Mouse (Mus musculus) midbrain, embryonic 12.5 days (tissue): ENCODE data around the gene Mrps21. TPM values are rescaled to one million over a fixed set of nuclear protein-coding genes. Genes with fewer than 3 reads are reported as not detected.
"Not testable (repeated sequence)": the region's sequence is repeated elsewhere in the genome, so short reads cannot be mapped to it uniquely, and the experiment has no call there.

Experiments used
- ATAC-seq: fragments of 200-750 bp; cut with Nextera tagmentation; 2 replicates; pipeline ENCODE4 v1.8.0; 2017; ENCODE audit warnings: low read depth, moderate TSS enrichment, moderate library complexity; ENCODE audit not compliant: low FRiP score
- H3K27ac ChIP-seq: fragments of 300-500 bp; sonication (generic); replicated peaks from 2 replicates; pipeline ENCODE4 v1.5.1; 2016; ENCODE audit warnings: mild to moderate bottlenecking
- H3K27me3 ChIP-seq: fragments of 300-500 bp; sonication (generic); 2 replicates; pipeline ENCODE4 v1.6.1; 2016; ENCODE audit warnings: mild to moderate bottlenecking
- H3K36me3 ChIP-seq: fragments of 300-500 bp; sonication (generic); 2 replicates; pipeline ENCODE4 v1.6.1; 2016
- H3K4me1 ChIP-seq: fragments of 300-500 bp; sonication (generic); 2 replicates; pipeline ENCODE4 v1.6.1; 2016
- H3K4me2 ChIP-seq: fragments of 300-500 bp; sonication (generic); replicated peaks from 2 replicates; pipeline ENCODE4 v1.6.1; 2016; ENCODE audit warnings: mild to moderate bottlenecking, moderate library complexity
- H3K4me3 ChIP-seq: fragments of 300-500 bp; sonication (generic); 2 replicates; pipeline ENCODE4 v1.5.1; 2016; ENCODE audit warnings: mild to moderate bottlenecking
- H3K9ac ChIP-seq: fragments of 300-500 bp; sonication (generic); replicated peaks from 2 replicates; pipeline ENCODE4 v1.6.1; 2016; ENCODE audit warnings: mild to moderate bottlenecking, moderate library complexity
- H3K9me3 ChIP-seq: fragments of 300-500 bp; sonication (generic); 2 replicates; pipeline ENCODE4 v1.6.1; 2016; ENCODE audit warnings: mild to moderate bottlenecking
- WGBS: fragments of 180-500 bp; shearing (Covaris S2); methylation state at CpG from one replicate; pipeline ENCODE4 v1.1.7; 2016; 5-methylcytosine and 5-hydroxymethylcytosine counted together
- polyA plus RNA-seq: library from polyadenylated mRNA; unstranded; fragments of >200 nt; fragmentation: Nextera tagmentation; extraction: Ambion mirVana; gene quantifications from 2 replicates; pipeline ENCODE4 v1.2.1, GENCODE M21; 2016

The Mrps21 gene
- 341 and 343 TPM in 2 replicates for polyA plus RNA-seq

DNA sequence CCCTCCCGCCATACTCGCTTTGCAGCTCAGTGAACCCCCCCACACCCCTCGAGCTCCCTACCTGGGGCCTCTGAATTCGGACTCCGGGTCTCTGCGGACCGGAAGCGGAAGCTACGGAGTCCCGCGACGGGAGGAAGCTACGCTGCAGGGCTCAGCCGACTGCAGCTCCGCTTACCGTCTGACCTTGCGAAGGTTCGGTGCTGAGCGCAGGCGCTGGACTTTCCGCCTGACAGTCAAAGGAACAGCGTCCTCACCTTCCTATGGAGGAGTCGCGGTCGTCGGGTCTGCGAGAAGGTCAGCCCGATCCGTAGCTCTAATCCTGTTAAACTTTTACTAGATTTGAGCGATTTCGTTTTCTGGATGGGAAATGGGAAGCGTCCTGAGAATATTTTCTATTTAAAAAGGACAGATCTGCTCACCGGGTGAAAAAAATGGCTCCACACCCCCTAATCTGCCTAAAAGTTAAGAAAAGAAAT, at the start of gene Mrps21:
Mrps21 (minus strand) TSS at position 128 of the 476 bp plus-strand sequence.
- peak within 1 kb of the TSS; percentile 71 for H3K4me2 ChIP-seq
- H3K27ac ChIP-seq = peak within 1 kb of the TSS; percentile 82

DNA sequence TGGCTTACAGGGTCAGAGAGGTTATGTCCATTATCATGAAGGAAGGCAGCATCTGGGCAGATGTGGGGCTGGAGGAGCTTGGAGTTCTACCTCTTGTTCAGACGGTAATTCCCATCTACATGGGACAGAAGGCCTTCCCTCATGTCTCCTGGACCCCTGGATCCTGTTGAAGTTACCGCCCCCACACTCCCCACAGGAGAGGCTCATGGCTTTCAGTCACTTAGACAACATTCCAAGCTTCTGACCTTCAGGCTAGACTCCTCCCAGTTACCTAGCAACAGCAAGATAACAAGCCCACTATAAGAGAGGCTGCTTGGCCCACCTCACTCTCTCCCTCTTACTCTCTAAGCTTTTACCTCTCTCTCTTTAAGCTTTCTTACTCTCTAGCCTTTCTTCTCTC, 49.2 kb upstream of the Mrps21 start:
- H3K9ac ChIP-seq, H3K27ac ChIP-seq, H3K27me3 ChIP-seq, H3K4me3 ChIP-seq, H3K9me3 ChIP-seq, H3K4me2 ChIP-seq, H3K4me1 ChIP-seq, H3K36me3 ChIP-seq, ATAC-seq: not testable (repeated sequence)
- 67% methylated on average over 2 of the region's 2 CpGs for WGBS

More for the DNA sequence above, at the start of gene Mrps21:
- Histone ChIP-seq H3K36me3 (peaks cover 28% of the 10 kb centered on the region), H3K9ac (peak within 1 kb of the TSS; percentile 79), H3K27me3 (no peaks in the 10 kb centered on the region), H3K4me1 (peaks cover 16% of the 10 kb centered on the region), H3K9me3 (no peaks in the 10 kb centered on the region), H3K4me3 (peak within 1 kb of the TSS; percentile 62)
- under 1% methylated on average over 33 of the region's 33 CpGs for WGBS
- ATAC-seq = peak; percentile 93

GRCm38 (mm10) chr3:95916760-95917159, 45.4 kb upstream of the Mrps21 start:
- Histone ChIP-seq H3K27me3 (peaks cover 3% of the 10 kb centered on the region; the same call in 1 of the 2 replicates), H3K4me2 (no peak overlapping the region), H3K36me3 (no peaks in the 10 kb centered on the region), H3K9ac (no peak overlapping the region), H3K4me1 (no peaks in the 10 kb centered on the region), H3K9me3 (no peaks in the 10 kb centered on the region), H3K27ac (no peak overlapping the region), H3K4me3 (no peak overlapping the region)
- no peak for ATAC-seq
- 82% methylated on average over 7 of the region's 7 CpGs for WGBS

- no peak overlapping the region for H3K4me2 ChIP-seq
- H3K4me1 ChIP-seq = no peaks in the 10 kb centered on the region
- no peak overlapping the region for H3K9ac ChIP-seq
- H3K4me3 ChIP-seq = no peak overlapping the region
- no peak for ATAC-seq
- H3K27me3 ChIP-seq = peaks cover 3% of the 10 kb centered on the region; the same call in 1 of the 2 replicates
- H3K9me3 ChIP-seq = no peaks in the 10 kb centered on the region
- no peak overlapping the region for H3K27ac ChIP-seq
- H3K36me3 ChIP-seq = no peaks in the 10 kb centered on the region
- 91% methylated on average over 4 of the region's 4 CpGs for WGBS
Observed at GRCm38 (mm10) chr3:95914706-95915105, 43.4 kb upstream of the Mrps21 start.

GRCm38 (mm10) chr3:95907613-95908012, 36.3 kb upstream of the Mrps21 start:
- H3K27me3 ChIP-seq = peaks cover 24% of the 10 kb centered on the region
- no peak overlapping the region for H3K4me2 ChIP-seq
- WGBS = 55% methylated on average over 4 of the region's 4 CpGs
- H3K4me3 ChIP-seq = no peak overlapping the region
- no peak overlapping the region for H3K9ac ChIP-seq
- peaks cover 38% of the 10 kb centered on the region for H3K4me1 ChIP-seq
- H3K27ac ChIP-seq = no peak overlapping the region
- H3K36me3 ChIP-seq = no peaks in the 10 kb centered on the region
- H3K9me3 ChIP-seq = no peaks in the 10 kb centered on the region
- ATAC-seq = no peak

DNA sequence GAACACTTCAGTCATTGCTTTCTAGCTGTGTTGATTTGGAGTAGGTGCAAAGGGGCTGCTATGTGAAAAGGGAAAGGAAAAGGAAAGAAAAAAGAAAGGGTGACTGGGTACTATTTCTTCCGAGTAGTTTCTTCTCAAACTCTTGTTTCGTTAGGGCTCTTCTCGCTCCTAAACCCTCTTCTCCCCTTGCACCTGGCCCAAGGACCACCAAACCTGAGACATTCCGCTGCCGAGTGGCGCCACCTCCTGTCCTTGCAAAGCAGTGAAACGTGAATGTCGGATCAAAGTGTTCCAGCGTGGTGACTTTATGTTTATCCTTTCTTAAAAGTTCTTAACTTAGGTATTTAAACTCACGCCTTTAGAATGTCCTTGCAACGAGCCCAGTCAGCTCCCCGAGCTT, 35.5 kb upstream of the Mrps21 start:
- no peaks in the 10 kb centered on the region for H3K36me3 ChIP-seq
- peak overlapping the region; percentile 35; the same call in 1 of the 2 replicates for H3K4me3 ChIP-seq
- no peak for ATAC-seq
- H3K4me2 ChIP-seq = peak overlapping the region; percentile 70
- peaks cover 27% of the 10 kb centered on the region for H3K27me3 ChIP-seq
- H3K27ac ChIP-seq = no peak overlapping the region
- 0% methylated on average over 12 of the region's 12 CpGs for WGBS
- peaks cover 44% of the 10 kb centered on the region for H3K4me1 ChIP-seq
- H3K9ac ChIP-seq = no peak overlapping the region; the same call in 1 of the 2 replicates
- H3K9me3 ChIP-seq = no peaks in the 10 kb centered on the region

DNA sequence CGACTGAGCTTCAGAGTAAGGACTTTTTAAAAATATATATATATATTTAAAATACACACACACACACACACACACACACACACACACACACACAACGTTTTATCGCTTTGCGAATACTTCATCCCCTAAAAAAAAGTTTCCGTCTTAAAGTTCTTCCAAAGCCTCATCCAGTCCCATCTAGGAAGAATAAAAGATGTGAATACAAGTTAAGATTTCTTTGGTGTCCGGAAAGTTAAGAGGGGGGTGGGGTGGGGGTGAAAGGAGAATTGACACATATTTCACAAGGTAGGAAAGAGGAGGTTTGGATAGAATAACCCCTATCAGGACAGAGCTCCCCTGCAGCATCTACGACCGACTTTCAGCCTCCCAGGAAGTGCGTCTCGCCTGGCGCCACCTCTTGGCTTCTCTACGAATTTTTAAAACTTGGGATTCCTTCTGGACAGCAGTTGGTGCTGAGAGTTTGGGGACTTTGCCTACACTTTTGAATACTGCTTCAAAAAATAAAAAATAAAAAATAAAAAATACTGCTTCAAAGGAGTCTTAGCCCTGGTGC, 34.7 kb upstream of the Mrps21 start:
- peaks cover 45% of the 10 kb centered on the region for H3K4me1 ChIP-seq
- 4% methylated on average over 12 of the region's 12 CpGs for WGBS

GRCm38 (mm10) chr3:95905146-95905939, 34.0 kb upstream of the Mrps21 start:
- peak overlapping the region; percentile 70 for H3K4me2 ChIP-seq
- H3K27ac ChIP-seq = peak overlapping the region; percentile 30; the same call in 1 of the 2 replicates
- H3K4me1 ChIP-seq = peaks cover 45% of the 10 kb centered on the region

More for the DNA sequence above, 34.7 kb upstream of the Mrps21 start:
- no peaks in the 10 kb centered on the region for H3K9me3 ChIP-seq
- H3K36me3 ChIP-seq = no peaks in the 10 kb centered on the region
- H3K4me2 ChIP-seq = peak overlapping the region; percentile 70
- peaks cover 27% of the 10 kb centered on the region for H3K27me3 ChIP-seq
- H3K4me3 ChIP-seq = peak overlapping the region; percentile 35
- peak overlapping the region; percentile 30; the same call in 1 of the 2 replicates for H3K27ac ChIP-seq
- H3K9ac ChIP-seq = peak overlapping the region; percentile 32; the same call in 1 of the 2 replicates
- no peak for ATAC-seq

DNA sequence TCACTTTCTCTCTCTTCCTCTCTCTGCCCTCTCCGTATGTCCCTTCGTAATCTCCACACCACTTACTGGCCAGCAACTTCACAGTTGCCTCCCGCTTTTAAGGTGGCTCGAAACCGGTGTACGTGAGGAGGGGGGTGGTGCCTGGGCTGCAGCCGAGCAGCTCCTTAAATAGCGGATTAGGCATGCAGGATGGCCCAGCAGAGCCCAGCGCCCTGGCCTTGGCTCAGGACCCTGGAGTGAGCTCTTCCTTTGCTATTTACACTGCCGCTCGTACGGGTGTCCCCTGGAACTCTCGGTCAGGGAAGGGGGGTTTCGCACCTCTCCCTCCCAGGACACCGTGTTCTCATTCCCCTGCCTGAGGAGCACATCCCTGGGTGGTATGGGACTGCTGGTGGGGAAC, 33.2 kb upstream of the Mrps21 start, which contains the start of gene Car14:
Car14 (minus strand) TSS at position 124 of the 400 bp plus-strand sequence.
- peak within 1 kb of the TSS; percentile 35 for H3K4me3 ChIP-seq
- 2% methylated on average over 15 of the region's 15 CpGs for WGBS
- peak; percentile 65 for ATAC-seq
- no peaks in the 10 kb centered on the region for H3K9me3 ChIP-seq
- H3K4me2 ChIP-seq = peak within 1 kb of the TSS; percentile 70
- H3K9ac ChIP-seq = peak within 1 kb of the TSS; percentile 58
- H3K36me3 ChIP-seq = no peaks in the 10 kb centered on the region
- peak within 1 kb of the TSS; percentile 30 for H3K27ac ChIP-seq
- H3K4me1 ChIP-seq = peaks cover 45% of the 10 kb centered on the region
- peaks cover 27% of the 10 kb centered on the region for H3K27me3 ChIP-seq

More at GRCm38 (mm10) chr3:95905146-95905939, 34.0 kb upstream of the Mrps21 start:
- Histone ChIP-seq H3K9me3 (no peaks in the 10 kb centered on the region), H3K4me3 (peak overlapping the region; percentile 35), H3K9ac (peak overlapping the region; percentile 32), H3K27me3 (peaks cover 27% of the 10 kb centered on the region), H3K36me3 (no peaks in the 10 kb centered on the region)
- under 1% methylated on average over 18 of the region's 18 CpGs for WGBS
- ATAC-seq = peak; percentile 78

- H3K27ac ChIP-seq = peak overlapping the region; percentile 30; the same call in 1 of the 2 replicates
- H3K9ac ChIP-seq = peak overlapping the region; percentile 58
- H3K4me1 ChIP-seq = peaks cover 45% of the 10 kb centered on the region
- peaks cover 27% of the 10 kb centered on the region for H3K27me3 ChIP-seq
- under 1% methylated on average over 15 of the region's 15 CpGs for WGBS
- no peak for ATAC-seq
- H3K36me3 ChIP-seq = no peaks in the 10 kb centered on the region
- H3K9me3 ChIP-seq = no peaks in the 10 kb centered on the region
- peak overlapping the region; percentile 35 for H3K4me3 ChIP-seq
- peak overlapping the region; percentile 70 for H3K4me2 ChIP-seq
Observed at GRCm38 (mm10) chr3:95903753-95904502, 32.6 kb upstream of the Mrps21 start.

GRCm38 (mm10) chr3:95902643-95903042, 31.3 kb upstream of the Mrps21 start:
- no peak overlapping the region for H3K27ac ChIP-seq
- H3K9me3 ChIP-seq = no peaks in the 10 kb centered on the region
- 36% methylated on average over 6 of the region's 6 CpGs for WGBS
- no peak overlapping the region for H3K9ac ChIP-seq
- peaks cover 3% of the 10 kb centered on the region; the same call in 1 of the 2 replicates for H3K36me3 ChIP-seq
- H3K27me3 ChIP-seq = peaks cover 22% of the 10 kb centered on the region
- peaks cover 45% of the 10 kb centered on the region for H3K4me1 ChIP-seq
- no peak overlapping the region for H3K4me3 ChIP-seq
- H3K4me2 ChIP-seq = peak overlapping the region; percentile 70
- no peak for ATAC-seq
